In the genomic region with DNA sequence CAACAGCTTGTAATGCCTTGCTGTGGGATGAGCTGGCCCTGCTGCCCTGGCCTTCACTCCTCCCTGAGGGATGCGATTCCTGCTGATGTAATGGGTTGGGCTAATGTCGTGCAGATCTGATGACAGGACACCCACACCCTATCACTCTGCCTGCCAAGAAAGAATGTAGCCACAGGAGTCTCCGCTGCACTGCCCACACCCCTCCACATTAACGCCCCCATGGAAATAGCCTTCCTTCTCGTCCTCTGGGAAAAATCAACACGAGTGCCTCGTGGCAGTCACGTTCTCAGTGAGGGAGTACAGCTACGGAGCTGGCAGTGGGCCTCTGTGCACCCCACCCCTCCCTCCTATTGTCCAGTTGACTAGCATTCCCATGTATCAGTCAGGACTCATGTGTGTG, we compare ENCODE assay signal across 8 mouse cellular contexts. TPM values are rescaled to one million over a fixed set of nuclear protein-coding genes. Genes with fewer than 3 reads are reported as not detected.
DNase-seq lines count a peak whose midpoint lies in the region; ATAC-seq and TF ChIP-seq lines count a peak whose summit lies in the region.

No protein-coding gene starts in this region.

- H3K27ac ChIP-seq in lung, embryonic 14.5 days (ENCODE audit: low read depth) = no peak overlapping the region

- H3K36me3 ChIP-seq in lung, embryonic 14.5 days (ENCODE audit: insufficient read depth) = no peaks in the 10 kb centered on the region

- H3K9ac ChIP-seq in lung, embryonic 14.5 days = peak overlapping the region; percentile 13; the same call in 1 of the 2 replicates

- H3K27me3 ChIP-seq in lung, embryonic 14.5 days (ENCODE audit: insufficient read depth, low read length) = no peaks in the 10 kb centered on the region

- no peaks in the 10 kb centered on the region for H3K4me1 ChIP-seq in lung, embryonic 14.5 days (ENCODE audit: insufficient read depth)

- peak overlapping the region; percentile 22; the same call in 1 of the 2 replicates for H3K4me2 ChIP-seq in lung, embryonic 14.5 days

- intact Hi-C loops in left cerebral cortex, postnatal 14 days (cut with DNase I) = no loop called here

- no peak for TF ChIP-seq CTCF in lung, embryonic 14.5 days (IDR thresholded peaks at IDR 0.05; ENCODE audit: low read depth)

- H3K9me3 ChIP-seq in lung, embryonic 14.5 days (ENCODE audit: low read depth, low read length) = no peaks in the 10 kb centered on the region

- DNase-seq in adrenal gland, adult 2 months = peak; percentile 34
- DNase-seq in adrenal gland, postnatal 4 days (ENCODE audit: low spot score in 2 of 2) = no peak
- DNase-seq in ZHBTc4 (ENCODE audit: low read depth, low spot score) = peak; percentile 1
- DNase-seq in heart, adult 11 months = peak; percentile 98
- peak; percentile 49 for DNase-seq in lung, embryonic 14.5 days
- DNase-seq in left cerebral cortex, postnatal 14 days (ENCODE audit: low spot score in 2 of 2) = no peak
- no peak for DNase-seq in spleen, postnatal 14 days (ENCODE audit: low spot score in 2 of 2)
- no peak for DNase-seq in layer of hippocampus, adult 9-11 months

- peak; percentile 86; the same call in 1 of the 2 replicates for ATAC-seq in lung, embryonic 14.5 days (ENCODE audit: insufficient read depth)

- H3K4me3 ChIP-seq in lung, embryonic 14.5 days (ENCODE audit: low read depth, low read length) = no peak overlapping the region

- WGBS in lung, embryonic 14.5 days = 15% methylated on average over 9 of the region's 9 CpGs

RNA-seq across cellular contexts. Expression of a gene that starts 50.3 kb away (rescaled TPM):
- total RNA-seq in adrenal gland, adult 2 months (2021) = 1 to 10 TPM; 1.9 to 3.0 TPM
- polyA plus RNA-seq in adrenal gland, adult 2 months (2012; rRNA removed) = 0.91 and 1.6 TPM in 2 replicates
- total RNA-seq in adrenal gland, postnatal 4 days (2021) = 1 to 10 TPM; 7.2 to 7.4 TPM
- polyA plus RNA-seq in lung, embryonic 14.5 days (2014; fragmentation: Nextera tagmentation; extraction: Ambion mirVana) = 6.4 and 7.7 TPM in 2 replicates
- 1 to 10 TPM; 3.8 to 4.0 TPM for total RNA-seq in left cerebral cortex, postnatal 14 days (2021)

Comparison
In these comparisons a context has a peak if more than half of its experiments do, and no peak if none do; other contexts are left out.
1. DNase-seq: peak in adrenal gland, adult 2 months (single experiment), ZHBTc4 (single experiment), heart, adult 11 months (single experiment) and lung, embryonic 14.5 days (single experiment); none in adrenal gland, postnatal 4 days (0 of 2), left cerebral cortex, postnatal 14 days (0 of 2), spleen, postnatal 14 days (0 of 2) and layer of hippocampus, adult 9-11 months (single experiment).